Mouse (Mus musculus): Measurements from ENCODE around the gene Stk10. TPM values are rescaled to one million over a fixed set of nuclear protein-coding genes. Genes with fewer than 3 reads are reported as not detected.

Gene Stk10
- polyA plus RNA-seq, 1 experiment from 2014 or later, result 2.4 TPM

GRCm38 (mm10) chr11:32587191-32588089 is 54.3 kb downstream of the Stk10 start:
- Histone ChIP-seq H3K4me2 (ENCODE audit: low read length) (no peak overlapping the region), H3K9ac (ENCODE audit: low read depth, low read length) (peak overlapping the region; percentile 57), H3K27ac (ENCODE audit: low read depth, low read length) (peak overlapping the region; percentile 65), H3K27me3 (replicated peaks; ENCODE audit: control insufficient read depth, insufficient read depth, low read length) (no peaks in the 10 kb centered on the region), H3K4me1 (ENCODE audit: control insufficient read depth, insufficient read depth, low read depth, low read length) (peaks cover 8% of the 10 kb centered on the region; the same call in 1 of the 2 replicates), H3K9me3 (ENCODE audit: control insufficient read depth, low read length) (no peaks in the 10 kb centered on the region), H3K4me3 (ENCODE audit: low read length) (no peak overlapping the region), H3K36me3 (ENCODE audit: control insufficient read depth, insufficient read depth, low read length) (no peaks in the 10 kb centered on the region)
- ATAC-seq, result 0 out of 2 replicates have a peak, but pooled peaks have one; percentile 7
- WGBS, result 79% methylated on average over 17 of the region's 17 CpGs

- peaks cover 8% of the 10 kb centered on the region; the same call in 1 of the 2 replicates for H3K4me1 ChIP-seq (ENCODE audit: control insufficient read depth, insufficient read depth, low read depth, low read length)
- H3K4me3 ChIP-seq (ENCODE audit: low read length), result no peak overlapping the region
- peak overlapping the region; percentile 2; the same call in 1 of the 2 replicates for H3K4me2 ChIP-seq (ENCODE audit: low read length)
- H3K9me3 ChIP-seq (ENCODE audit: control insufficient read depth, low read length), result no peaks in the 10 kb centered on the region
- peak overlapping the region; percentile 65 for H3K27ac ChIP-seq (ENCODE audit: low read depth, low read length)
- peak overlapping the region; percentile 57 for H3K9ac ChIP-seq (ENCODE audit: low read depth, low read length)
- ATAC-seq, result peak; percentile 32
- H3K36me3 ChIP-seq (ENCODE audit: control insufficient read depth, insufficient read depth, low read length), result no peaks in the 10 kb centered on the region
- WGBS, result 27% methylated on average over 15 of the region's 15 CpGs
- no peaks in the 10 kb centered on the region for H3K27me3 ChIP-seq (replicated peaks; ENCODE audit: control insufficient read depth, insufficient read depth, low read length)
Observed at GRCm38 (mm10) chr11:32588090-32588891, 55.2 kb downstream of the Stk10 start.

GRCm38 (mm10) chr11:32588892-32589172 is 55.7 kb downstream of the Stk10 start:
- Histone ChIP-seq H3K4me2 (ENCODE audit: low read length) (no peak overlapping the region; the same call in 1 of the 2 replicates), H3K36me3 (ENCODE audit: control insufficient read depth, insufficient read depth, low read length) (no peaks in the 10 kb centered on the region), H3K9ac (ENCODE audit: low read depth, low read length) (peak overlapping the region; percentile 37), H3K4me3 (ENCODE audit: low read length) (no peak overlapping the region), H3K4me1 (ENCODE audit: control insufficient read depth, insufficient read depth, low read depth, low read length) (peaks cover 8% of the 10 kb centered on the region; the same call in 1 of the 2 replicates), H3K9me3 (ENCODE audit: control insufficient read depth, low read length) (no peaks in the 10 kb centered on the region), H3K27me3 (replicated peaks; ENCODE audit: control insufficient read depth, insufficient read depth, low read length) (no peaks in the 10 kb centered on the region), H3K27ac (ENCODE audit: low read depth, low read length) (no peak overlapping the region)
- 76% methylated on average over 11 of the region's 11 CpGs for WGBS
- peak; percentile 9; the same call in 1 of the 2 replicates for ATAC-seq

GRCm38 (mm10) chr11:32589201-32589600 is 56.1 kb downstream of the Stk10 start:
- Histone ChIP-seq H3K27ac (ENCODE audit: low read depth, low read length) (no peak overlapping the region), H3K9me3 (ENCODE audit: control insufficient read depth, low read length) (no peaks in the 10 kb centered on the region), H3K36me3 (ENCODE audit: control insufficient read depth, insufficient read depth, low read length) (no peaks in the 10 kb centered on the region), H3K27me3 (replicated peaks; ENCODE audit: control insufficient read depth, insufficient read depth, low read length) (no peaks in the 10 kb centered on the region), H3K4me1 (ENCODE audit: control insufficient read depth, insufficient read depth, low read depth, low read length) (peaks cover 8% of the 10 kb centered on the region; the same call in 1 of the 2 replicates), H3K4me2 (ENCODE audit: low read length) (no peak overlapping the region), H3K4me3 (ENCODE audit: low read length) (no peak overlapping the region), H3K9ac (ENCODE audit: low read depth, low read length) (no peak overlapping the region)
- no peak for ATAC-seq
- WGBS, result 91% methylated on average over 12 of the region's 12 CpGs

GRCm38 (mm10) chr11:32589791-32590190 is 56.7 kb downstream of the Stk10 start:
- no peak overlapping the region for H3K9ac ChIP-seq (ENCODE audit: low read depth, low read length)
- H3K9me3 ChIP-seq (ENCODE audit: control insufficient read depth, low read length), result no peaks in the 10 kb centered on the region
- no peaks in the 10 kb centered on the region for H3K36me3 ChIP-seq (ENCODE audit: control insufficient read depth, insufficient read depth, low read length)
- H3K27ac ChIP-seq (ENCODE audit: low read depth, low read length), result no peak overlapping the region
- no peak overlapping the region for H3K4me3 ChIP-seq (ENCODE audit: low read length)
- no peaks in the 10 kb centered on the region for H3K27me3 ChIP-seq (replicated peaks; ENCODE audit: control insufficient read depth, insufficient read depth, low read length)
- no peak for ATAC-seq
- no peak overlapping the region for H3K4me2 ChIP-seq (ENCODE audit: low read length)
- peaks cover 8% of the 10 kb centered on the region; the same call in 1 of the 2 replicates for H3K4me1 ChIP-seq (ENCODE audit: control insufficient read depth, insufficient read depth, low read depth, low read length)
- WGBS, result 82% methylated on average over 8 of the region's 8 CpGs

- Histone ChIP-seq H3K4me1 (ENCODE audit: control insufficient read depth, insufficient read depth, low read depth, low read length) (peaks cover 8% of the 10 kb centered on the region; the same call in 1 of the 2 replicates), H3K9me3 (ENCODE audit: control insufficient read depth, low read length) (no peaks in the 10 kb centered on the region), H3K4me2 (ENCODE audit: low read length) (no peak overlapping the region), H3K27ac (ENCODE audit: low read depth, low read length) (no peak overlapping the region), H3K27me3 (replicated peaks; ENCODE audit: control insufficient read depth, insufficient read depth, low read length) (no peaks in the 10 kb centered on the region), H3K4me3 (ENCODE audit: low read length) (no peak overlapping the region), H3K36me3 (ENCODE audit: control insufficient read depth, insufficient read depth, low read length) (no peaks in the 10 kb centered on the region), H3K9ac (ENCODE audit: low read depth, low read length) (no peak overlapping the region)
- WGBS, result 92% methylated on average over 5 of the region's 6 CpGs
- no peak for ATAC-seq
Observed at GRCm38 (mm10) chr11:32590205-32590604, 57.1 kb downstream of the Stk10 start.

- H3K4me2 ChIP-seq (ENCODE audit: low read length), result no peak overlapping the region
- H3K36me3 ChIP-seq (ENCODE audit: control insufficient read depth, insufficient read depth, low read length), result no peaks in the 10 kb centered on the region
- no peaks in the 10 kb centered on the region for H3K27me3 ChIP-seq (replicated peaks; ENCODE audit: control insufficient read depth, insufficient read depth, low read length)
- H3K27ac ChIP-seq (ENCODE audit: low read depth, low read length), result peak overlapping the region; percentile 1; the same call in 1 of the 2 replicates
- peaks cover 8% of the 10 kb centered on the region; the same call in 1 of the 2 replicates for H3K4me1 ChIP-seq (ENCODE audit: control insufficient read depth, insufficient read depth, low read depth, low read length)
- peak; percentile 83 for ATAC-seq
- H3K4me3 ChIP-seq (ENCODE audit: low read length), result no peak overlapping the region
- 57% methylated on average over 12 of the region's 12 CpGs for WGBS
- H3K9ac ChIP-seq (ENCODE audit: low read depth, low read length), result 0 out of 2 replicates have a peak overlapping the region, but pooled peaks have one; percentile 9
- no peaks in the 10 kb centered on the region for H3K9me3 ChIP-seq (ENCODE audit: control insufficient read depth, low read length)
Observed at GRCm38 (mm10) chr11:32591921-32592850, 59.1 kb downstream of the Stk10 start.

GRCm38 (mm10) chr11:32593081-32593480 is 60.0 kb downstream of the Stk10 start:
- Histone ChIP-seq H3K27me3 (replicated peaks; ENCODE audit: control insufficient read depth, insufficient read depth, low read length) (no peaks in the 10 kb centered on the region), H3K4me1 (ENCODE audit: control insufficient read depth, insufficient read depth, low read depth, low read length) (peaks cover 8% of the 10 kb centered on the region; the same call in 1 of the 2 replicates), H3K4me3 (ENCODE audit: low read length) (no peak overlapping the region), H3K9ac (ENCODE audit: low read depth, low read length) (no peak overlapping the region), H3K9me3 (ENCODE audit: control insufficient read depth, low read length) (no peaks in the 10 kb centered on the region), H3K36me3 (ENCODE audit: control insufficient read depth, insufficient read depth, low read length) (no peaks in the 10 kb centered on the region), H3K4me2 (ENCODE audit: low read length) (no peak overlapping the region), H3K27ac (ENCODE audit: low read depth, low read length) (no peak overlapping the region)
- ATAC-seq, result no peak
- WGBS, result 79% methylated on average over 7 of the region's 7 CpGs
